Mouse (Mus musculus) gastrocnemius, postnatal 4 days (tissue): ENCODE results near the gene Cbx3. TPM values are rescaled to one million over a fixed set of nuclear protein-coding genes. Genes with fewer than 3 reads are reported as not detected.
"Not testable (repeated sequence)": the region's sequence is repeated elsewhere in the genome, so short reads cannot be mapped to it uniquely, and the experiment has no call there.

Experiments used
- DNase-seq, 2 experiments: peaks; one replicate each; pipeline ENCODE4 v3.0.0; 2021 to 2022; ENCODE audit warnings: low spot score in 2 of 2, mixed read lengths in 2 of 2
- total RNA-seq, 2 experiments: library from RNA; stranded (reverse); gene quantifications; 2 replicates each; pipeline ENCODE4 v1.2.3; 2021

Cbx3 gene
- total RNA-seq, 2 experiments from 2014 or later: 119 to 130 TPM

GRCm38 (mm10) chr6:51468891-51469561 lies 1.1 kb upstream of the Cbx3 start:
- DNase-seq: peak; percentile 59 to 82

- DNase-seq: peak; percentile 98
These were observed 347 bp upstream of the Cbx3 start, which contains the start of gene Hnrnpa2b1 for GRCm38 (mm10) chr6:51469715-51470310. Gene Hnrnpa2b1, minus strand, starts transcription at chr6:51469894.

GRCm38 (mm10) chr6:51471179-51471505 lies 982 bp downstream of the Cbx3 start:
- DNase-seq: no peak

GRCm38 (mm10) chr6:51471782-51472181 lies 1.6 kb downstream of the Cbx3 start:
- no peak for DNase-seq

- no peak for DNase-seq
These were observed 2.1 kb downstream of the Cbx3 start for GRCm38 (mm10) chr6:51472213-51472612.

- no peak for DNase-seq
These were observed 9.1 kb downstream of the Cbx3 start for GRCm38 (mm10) chr6:51479136-51479731.

- DNase-seq: no peak
These were observed 11.4 kb downstream of the Cbx3 start for GRCm38 (mm10) chr6:51481548-51481947.

GRCm38 (mm10) chr6:51483861-51484260 lies 13.7 kb downstream of the Cbx3 start:
- DNase-seq: no peak

- DNase-seq: not testable (repeated sequence)
These were observed 14.4 kb downstream of the Cbx3 start for GRCm38 (mm10) chr6:51484556-51484955.

GRCm38 (mm10) chr6:51485646-51486045 lies 15.5 kb downstream of the Cbx3 start:
- DNase-seq: no peak

- no peak for DNase-seq
These were observed 16.0 kb downstream of the Cbx3 start for GRCm38 (mm10) chr6:51486076-51486710.

- DNase-seq: no peak
These were observed 16.6 kb downstream of the Cbx3 start for GRCm38 (mm10) chr6:51486731-51487130.

- peak; percentile 20 to 34 for DNase-seq
These were observed 19.6 kb downstream of the Cbx3 start for GRCm38 (mm10) chr6:51489787-51490186.

GRCm38 (mm10) chr6:51497321-51498111 lies 27.4 kb downstream of the Cbx3 start:
- DNase-seq: no peak

- no peak for DNase-seq
These were observed 35.5 kb downstream of the Cbx3 start for GRCm38 (mm10) chr6:51505671-51506070.

GRCm38 (mm10) chr6:51507556-51507955 lies 37.4 kb downstream of the Cbx3 start:
- no peak for DNase-seq

GRCm38 (mm10) chr6:51508750-51509648 lies 38.8 kb downstream of the Cbx3 start:
- peak; percentile 47 to 74 for DNase-seq

GRCm38 (mm10) chr6:51510094-51510493 lies 39.9 kb downstream of the Cbx3 start:
- peak; percentile 22 to 52 for DNase-seq

- DNase-seq: no peak
These were observed 40.8 kb downstream of the Cbx3 start for GRCm38 (mm10) chr6:51510946-51511345.

- DNase-seq: no peak
These were observed 43.6 kb downstream of the Cbx3 start for GRCm38 (mm10) chr6:51513745-51514144.
